Mouse (Mus musculus) lung, postnatal 0 days (tissue): ENCODE measurements around the gene Map2k5. TPM values are rescaled to one million over a fixed set of nuclear protein-coding genes. Genes with fewer than 3 reads are reported as not detected.
A peak's percentile ranks its signal among the peaks of the same experiment; 100 is the strongest.

ENCODE experiments used
- ATAC-seq: fragments of 200-750 bp; cut with Nextera tagmentation; 2 replicates; pipeline ENCODE4 v1.8.0; 2017; ENCODE audit warnings: moderate library complexity
- DNase-seq: peaks from one replicate; pipeline ENCODE4 v3.0.0-alpha.2; 2016; ENCODE audit warnings: low spot score
- H3K27ac ChIP-seq: fragments of 300-500 bp; sonication (generic); 2 replicates; pipeline ENCODE4 v1.5.1; 2014; ENCODE audit warnings: antibody characterized with exemption, mild to moderate bottlenecking, low read length, mixed read lengths
- H3K27me3 ChIP-seq: fragments of 300-500 bp; sonication (generic); replicated peaks from 2 replicates; pipeline ENCODE4 v1.6.1; 2014; ENCODE audit warnings: low read length, mixed read lengths; ENCODE audit not compliant: insufficient read depth
- H3K36me3 ChIP-seq: fragments of 300-500 bp; sonication (generic); 2 replicates; pipeline ENCODE4 v1.6.1; 2014; ENCODE audit warnings: low read length, mixed read lengths; ENCODE audit not compliant: insufficient read depth
- H3K4me1 ChIP-seq: fragments of 300-500 bp; sonication (generic); 2 replicates; pipeline ENCODE4 v1.6.1; 2014; ENCODE audit warnings: antibody characterized with exemption, low read depth, low read length, mixed read lengths; ENCODE audit not compliant: insufficient read depth
- H3K4me2 ChIP-seq: fragments of 300-500 bp; sonication (generic); replicated peaks from 2 replicates; pipeline ENCODE4 v1.6.1; 2014; ENCODE audit warnings: low read depth, mild to moderate bottlenecking, low read length, moderate library complexity, mixed read lengths
- H3K4me3 ChIP-seq: fragments of 300-500 bp; sonication (generic); 2 replicates; pipeline ENCODE4 v1.5.1; 2014; ENCODE audit warnings: low read depth, low read length
- H3K9ac ChIP-seq: fragments of 300-500 bp; sonication (generic); replicated peaks from 2 replicates; pipeline ENCODE4 v1.6.1; 2014; ENCODE audit warnings: low read depth, mild to moderate bottlenecking
- H3K9me3 ChIP-seq: fragments of 300-500 bp; sonication (generic); 2 replicates; pipeline ENCODE4 v1.6.1; 2016; ENCODE audit warnings: low read length, mixed read lengths
- CTCF ChIP-seq: IDR thresholded peaks from 2 replicates; pipeline ENCODE4 v1.5.1; 2016; ENCODE audit warnings: antibody characterized with exemption, mild to moderate bottlenecking
- EP300 ChIP-seq: IDR thresholded peaks from 2 replicates; pipeline ENCODE4 v1.6.1; 2016; ENCODE audit warnings: antibody characterized with exemption, mild to moderate bottlenecking, control low read depth
- WGBS: fragments of 180-500 bp; shearing (Covaris S2); extraction: QIAGEN DNeasy Blood & Tissue Kit; methylation state at CpG from one replicate; pipeline ENCODE4 v1.1.7; 2014; 5-methylcytosine and 5-hydroxymethylcytosine counted together
- polyA plus RNA-seq: library from polyadenylated mRNA; unstranded; fragments of >200 nt; fragmentation: Nextera tagmentation; extraction: Ambion mirVana; gene quantifications from 2 replicates; pipeline ENCODE4 v1.2.1, GENCODE M21; 2015

Gene Map2k5
- polyA plus RNA-seq, 1 experiment from 2014 or later = 23.1 TPM

- Histone ChIP-seq H3K36me3 (no peaks in the 10 kb centered on the region), H3K4me1 (no peaks in the 10 kb centered on the region), H3K4me3 (no peak overlapping the region), H3K9me3 (no peaks in the 10 kb centered on the region), H3K27ac (no peak overlapping the region), H3K4me2 (no peak overlapping the region), H3K27me3 (no peaks in the 10 kb centered on the region), H3K9ac (no peak overlapping the region)
- TF ChIP-seq EP300 = no peak
- no peak for TF ChIP-seq CTCF
- ATAC-seq = peak; percentile 38; the same call in 1 of the 2 replicates
- WGBS = 17% methylated on average over 8 of the region's 8 CpGs
- peak; percentile 40 for DNase-seq
These were observed 180.4 kb downstream of the Map2k5 start for GRCm38 (mm10) chr9:63197252-63197651.

DNA sequence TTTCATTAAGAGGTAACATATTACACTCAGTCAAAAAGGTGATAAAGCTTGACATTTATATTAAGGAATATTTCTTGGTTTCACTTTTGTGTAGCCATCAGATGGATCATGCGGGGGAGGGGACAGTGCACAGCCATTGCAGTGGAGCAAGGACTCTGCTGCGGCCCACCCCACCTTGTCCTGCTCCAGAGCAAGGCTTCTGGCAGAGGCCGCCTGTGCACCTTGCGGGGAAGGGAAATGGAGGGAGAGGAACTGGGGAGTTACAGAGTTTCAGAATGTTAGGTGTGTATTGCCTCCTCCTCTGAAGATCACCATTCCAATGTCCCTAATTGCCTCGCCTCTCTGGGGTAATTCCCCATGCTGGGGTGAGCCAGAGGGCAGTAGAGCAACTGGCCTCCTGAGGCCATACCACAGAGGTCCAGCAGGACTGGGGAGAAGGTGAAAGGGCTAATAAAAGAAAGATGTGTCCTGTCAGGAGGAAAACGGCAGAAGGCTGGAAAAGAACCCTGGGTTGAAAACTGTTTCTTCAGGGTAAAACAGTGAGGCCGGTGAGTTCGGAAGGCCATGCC, 181.5 kb downstream of the Map2k5 start:
- no peaks in the 10 kb centered on the region for H3K27me3 ChIP-seq
- H3K9ac ChIP-seq = no peak overlapping the region
- no peak for DNase-seq
- no peaks in the 10 kb centered on the region for H3K4me1 ChIP-seq
- H3K27ac ChIP-seq = no peak overlapping the region
- H3K4me2 ChIP-seq = no peak overlapping the region
- 73% methylated on average over 8 of the region's 8 CpGs for WGBS
- no peaks in the 10 kb centered on the region for H3K36me3 ChIP-seq
- no peak for TF ChIP-seq CTCF
- TF ChIP-seq EP300 = no peak
- no peak overlapping the region for H3K4me3 ChIP-seq
- ATAC-seq = no peak
- no peaks in the 10 kb centered on the region for H3K9me3 ChIP-seq

- Histone ChIP-seq H3K4me1 (no peaks in the 10 kb centered on the region), H3K27me3 (no peaks in the 10 kb centered on the region), H3K27ac (no peak overlapping the region), H3K4me3 (no peak overlapping the region), H3K36me3 (no peaks in the 10 kb centered on the region), H3K9me3 (no peaks in the 10 kb centered on the region), H3K9ac (no peak overlapping the region), H3K4me2 (no peak overlapping the region)
- TF ChIP-seq CTCF (no peak), EP300 (no peak)
- DNase-seq (no peak), ATAC-seq (no peak)
- WGBS = 56% methylated on average over 4 of the region's 4 CpGs
These were observed 182.2 kb downstream of the Map2k5 start for GRCm38 (mm10) chr9:63195523-63195922.

GRCm38 (mm10) chr9:63194791-63195190, 182.9 kb downstream of the Map2k5 start:
- TF ChIP-seq EP300 (no peak), CTCF (no peak)
- H3K27me3 ChIP-seq = no peaks in the 10 kb centered on the region
- H3K9ac ChIP-seq = no peak overlapping the region
- no peak overlapping the region for H3K4me3 ChIP-seq
- H3K4me2 ChIP-seq = no peak overlapping the region
- no peak overlapping the region for H3K27ac ChIP-seq
- no peaks in the 10 kb centered on the region for H3K36me3 ChIP-seq
- no peaks in the 10 kb centered on the region for H3K4me1 ChIP-seq
- DNase-seq (no peak), ATAC-seq (no peak)
- WGBS = 77% methylated on average over 9 of the region's 9 CpGs
- H3K9me3 ChIP-seq = no peaks in the 10 kb centered on the region

- WGBS = 74% methylated on average over 4 of the region's 4 CpGs
- TF ChIP-seq CTCF = no peak
- no peak for TF ChIP-seq EP300
- H3K27me3 ChIP-seq = no peaks in the 10 kb centered on the region
These were observed 184.9 kb downstream of the Map2k5 start for GRCm38 (mm10) chr9:63192809-63193208.

DNA sequence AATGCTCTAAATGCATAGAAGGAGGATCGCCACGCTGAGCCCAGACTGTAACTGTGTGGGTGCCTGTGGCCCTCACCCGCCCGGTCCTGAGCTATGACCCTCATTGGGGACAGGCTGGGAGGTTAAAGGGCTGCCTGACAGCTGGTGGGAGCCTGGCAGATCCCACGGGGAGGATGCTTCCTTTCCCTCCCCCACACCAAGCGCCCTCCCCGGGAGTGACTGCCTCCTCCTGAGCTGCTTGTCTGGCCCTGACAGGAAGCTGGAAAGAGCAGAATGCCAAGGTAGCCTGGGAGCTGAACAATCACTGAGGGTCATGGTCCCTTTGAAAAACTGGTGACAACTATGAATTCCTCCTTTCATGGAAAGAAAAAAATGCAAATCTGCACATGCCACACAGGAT, 190.4 kb downstream of the Map2k5 start:
- TF ChIP-seq CTCF = no peak
- TF ChIP-seq EP300 = no peak
- Histone ChIP-seq H3K27me3 (no peaks in the 10 kb centered on the region), H3K36me3 (no peaks in the 10 kb centered on the region), H3K9ac (no peak overlapping the region), H3K4me3 (no peak overlapping the region), H3K27ac (no peak overlapping the region), H3K4me2 (no peak overlapping the region), H3K4me1 (no peaks in the 10 kb centered on the region), H3K9me3 (no peaks in the 10 kb centered on the region)
- WGBS = 40% methylated on average over 7 of the region's 7 CpGs
- DNase-seq = no peak
- no peak for ATAC-seq

More at GRCm38 (mm10) chr9:63192809-63193208, 184.9 kb downstream of the Map2k5 start:
- ATAC-seq (no peak), DNase-seq (no peak)
- no peaks in the 10 kb centered on the region for H3K9me3 ChIP-seq
- H3K4me1 ChIP-seq = no peaks in the 10 kb centered on the region
- H3K4me2 ChIP-seq = no peak overlapping the region
- no peaks in the 10 kb centered on the region for H3K36me3 ChIP-seq
- H3K27ac ChIP-seq = no peak overlapping the region
- no peak overlapping the region for H3K9ac ChIP-seq
- H3K4me3 ChIP-seq = no peak overlapping the region

GRCm38 (mm10) chr9:63185249-63185648, 192.5 kb downstream of the Map2k5 start:
- TF ChIP-seq EP300 (no peak), CTCF (no peak)
- Histone ChIP-seq H3K9me3 (no peaks in the 10 kb centered on the region), H3K27me3 (no peaks in the 10 kb centered on the region), H3K9ac (no peak overlapping the region), H3K4me1 (no peaks in the 10 kb centered on the region), H3K27ac (no peak overlapping the region), H3K36me3 (no peaks in the 10 kb centered on the region), H3K4me3 (no peak overlapping the region), H3K4me2 (no peak overlapping the region)
- 69% methylated on average over 7 of the region's 7 CpGs for WGBS
- DNase-seq (no peak), ATAC-seq (no peak)
